1 mouse cellular context compared by ENCODE assay signal in genomic region chr11:121017703-121018102, GRCm38 (mm10).
TF ChIP-seq lines count a peak whose summit lies in the region.

No protein-coding gene starts in this region.

TF ChIP-seq in C2C12, 6 proteins besides CTCF, POLR2A, EP300 and RAD21 (continued from another document):
- no peak for TF ChIP-seq USF1 (IDR thresholded peaks at IDR 0.05; ENCODE audit: low read depth)
- TF ChIP-seq MYOG (IDR thresholded peaks at IDR 0.05; ENCODE audit: control insufficient read depth, extremely low read depth, insufficient read length) = no peak
TF ChIP-seq in C2C12: peak in this region for 0.
